Mouse (Mus musculus): ENCODE measurements at regions not wholly inside any gene's neighbourhood (a gene's known extent, or its start where the extent isn't known, plus 50 kb on each side); places are given as distances from the start of the nearest gene placed in this dataset.

DNA sequence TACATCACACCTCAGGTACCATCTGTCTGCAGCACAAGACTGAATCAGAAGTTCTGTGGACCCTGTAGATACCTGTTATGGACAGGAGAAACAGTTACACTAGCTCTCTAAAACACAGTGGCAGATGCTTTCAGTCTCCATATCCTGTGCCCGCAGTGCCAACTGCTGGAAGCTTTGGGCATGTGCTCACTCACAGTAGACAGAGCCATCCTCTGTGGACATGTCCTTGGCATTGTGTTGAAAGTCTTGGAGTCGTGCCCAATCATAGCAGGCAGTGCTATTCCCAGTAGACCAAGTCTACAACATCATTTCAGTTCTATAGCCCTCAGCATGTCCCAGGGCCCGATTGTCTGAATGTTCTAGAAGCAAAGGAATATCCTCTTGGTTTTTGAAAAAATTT, 1968.2 kb upstream of the 5930422O12Rik start:
- Histone ChIP-seq H3K4me2 (ENCODE audit: low read depth, low read length) (no peak overlapping the region), H3K36me3 (ENCODE audit: control insufficient read depth, insufficient read depth, low read length) (no peaks in the 10 kb centered on the region), H3K4me1 (ENCODE audit: control insufficient read depth, insufficient read depth, low read length) (no peaks in the 10 kb centered on the region), H3K4me3 (ENCODE audit: low read depth, low read length) (no peak overlapping the region), H3K9ac (replicated peaks; ENCODE audit: low read depth, low read length) (no peak overlapping the region), H3K27me3 (ENCODE audit: control insufficient read depth, insufficient read depth, low read length) (no peaks in the 10 kb centered on the region), H3K9me3 (ENCODE audit: control insufficient read depth, low read length) (no peaks in the 10 kb centered on the region), H3K27ac (ENCODE audit: low read depth, low read length) (no peak overlapping the region)
- WGBS: 77% methylated on average over 3 of the region's 3 CpGs
- ATAC-seq (ENCODE audit: low read depth): peak; percentile 44; the same call in 1 of the 2 replicates

Measured in neural tube, embryonic 14.5 days (tissue).